Mouse (Mus musculus): ENCODE data around the gene Ppm1h. TPM values are rescaled to one million over a fixed set of nuclear protein-coding genes. Genes with fewer than 3 reads are reported as not detected.

Gene Ppm1h
- polyA plus RNA-seq, 1 experiment, result 0.13 TPM

DNA sequence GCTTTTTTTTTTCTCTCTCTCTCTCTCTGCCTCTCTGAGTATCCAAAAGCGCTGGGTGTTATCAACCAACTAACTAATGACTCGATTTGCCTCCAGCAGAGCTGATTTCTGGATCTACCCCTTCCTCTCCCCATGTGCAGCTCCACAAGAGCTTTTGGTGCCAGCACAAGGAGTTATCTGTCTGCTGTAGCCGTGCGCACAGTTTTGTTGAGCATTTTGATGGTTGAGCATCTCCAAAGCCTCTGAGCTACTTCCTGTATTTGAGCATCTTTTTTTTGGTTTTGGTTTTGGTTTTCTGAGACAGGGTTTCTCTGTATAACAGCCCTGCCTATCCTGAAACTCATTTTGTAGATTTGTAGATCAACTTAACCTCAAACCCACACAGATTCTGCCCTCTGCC, 60.5 kb downstream of the Ppm1h start:
- H3K36me3 ChIP-seq (ENCODE audit: control insufficient read depth, insufficient read depth), result no peaks in the 10 kb centered on the region
- no peak overlapping the region for H3ac ChIP-seq (ENCODE audit: control insufficient read depth, insufficient read length)
- no peak for TF ChIP-seq TCF3 (IDR thresholded peaks at IDR 0.05; ENCODE audit: insufficient read length, low read depth)
- TF ChIP-seq MYOG (IDR thresholded peaks at IDR 0.05; ENCODE audit: control insufficient read depth in 1 of 3, insufficient read depth in 1 of 3, insufficient read length in 2 of 3, low read depth in 2 of 3), result no peak
- TF ChIP-seq POLR2AphosphoS2 (IDR thresholded peaks at IDR 0.05; ENCODE audit: insufficient read length, low read depth), result no peak
- no peak for TF ChIP-seq POLR2A (IDR thresholded peaks at IDR 0.05; ENCODE audit: insufficient read length, low read depth)
- TF ChIP-seq E2F4 (IDR thresholded peaks at IDR 0.05; ENCODE audit: insufficient read depth), result no peak
- TF ChIP-seq MYOD1 (IDR thresholded peaks at IDR 0.05; ENCODE audit: control insufficient read depth in 1 of 3, insufficient read length in 2 of 3, low read depth in 2 of 3), result no peak
- no peak for TF ChIP-seq REST (IDR thresholded peaks at IDR 0.05; ENCODE audit: insufficient read depth, insufficient read length)
- TF ChIP-seq SRF (IDR thresholded peaks at IDR 0.05; ENCODE audit: control insufficient read depth, insufficient read length, low read depth), result no peak
- no peak for TF ChIP-seq MAX (IDR thresholded peaks at IDR 0.05; ENCODE audit: low read depth)
- TF ChIP-seq TCF12 (IDR thresholded peaks at IDR 0.05; ENCODE audit: insufficient read depth, poor library complexity, severe bottlenecking), result no peak
- TF ChIP-seq USF1 (IDR thresholded peaks at IDR 0.05; ENCODE audit: low read depth), result no peak
- no peak for TF ChIP-seq CEBPB (IDR thresholded peaks at IDR 0.05; ENCODE audit: insufficient read depth, poor library complexity, severe bottlenecking)
- H3K4me2 ChIP-seq (ENCODE audit: low read depth), result no peak overlapping the region
- H3K27me3 ChIP-seq (ENCODE audit: control insufficient read depth, insufficient read depth, insufficient read length), result no peaks in the 10 kb centered on the region
- H3K4me3 ChIP-seq, result no peak overlapping the region
- H3K79me2 ChIP-seq (ENCODE audit: control insufficient read depth, insufficient read depth), result no peaks in the 10 kb centered on the region

DNA sequence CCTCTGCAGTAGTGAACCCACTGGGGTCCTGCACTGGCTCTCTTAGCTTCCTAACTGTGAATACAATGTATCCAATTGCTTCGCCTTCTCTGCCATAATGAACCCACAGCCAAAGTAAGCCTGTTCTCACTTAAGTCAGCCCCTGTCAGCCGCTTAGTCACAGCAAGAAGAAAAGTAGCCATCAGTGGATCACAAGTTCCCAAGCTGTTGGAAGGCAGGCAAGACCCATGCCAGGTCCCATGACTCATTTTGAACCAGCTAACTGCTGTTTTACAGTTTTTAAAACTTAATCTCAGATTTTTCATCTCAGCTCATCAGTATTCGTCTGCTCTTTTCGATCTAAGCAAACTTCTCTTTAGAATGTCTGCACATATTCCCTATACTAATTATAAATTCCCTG, 61.6 kb downstream of the Ppm1h start:
- H3K4me3 ChIP-seq, result no peak overlapping the region
- no peak for TF ChIP-seq E2F4 (IDR thresholded peaks at IDR 0.05; ENCODE audit: insufficient read depth)
- no peak for TF ChIP-seq POLR2A (IDR thresholded peaks at IDR 0.05; ENCODE audit: insufficient read length, low read depth)
- TF ChIP-seq USF1 (IDR thresholded peaks at IDR 0.05; ENCODE audit: low read depth), result no peak
- no peak for TF ChIP-seq REST (IDR thresholded peaks at IDR 0.05; ENCODE audit: insufficient read depth, insufficient read length)
- no peak for TF ChIP-seq MYOD1 (IDR thresholded peaks at IDR 0.05; ENCODE audit: control insufficient read depth in 1 of 3, insufficient read length in 2 of 3, low read depth in 2 of 3)
- no peak for TF ChIP-seq POLR2AphosphoS2 (IDR thresholded peaks at IDR 0.05; ENCODE audit: insufficient read length, low read depth)
- TF ChIP-seq SRF (IDR thresholded peaks at IDR 0.05; ENCODE audit: control insufficient read depth, insufficient read length, low read depth), result no peak
- TF ChIP-seq TCF3 (IDR thresholded peaks at IDR 0.05; ENCODE audit: insufficient read length, low read depth), result no peak
- TF ChIP-seq CEBPB (IDR thresholded peaks at IDR 0.05; ENCODE audit: insufficient read depth, poor library complexity, severe bottlenecking), result no peak
- no peak for TF ChIP-seq MYOG (IDR thresholded peaks at IDR 0.05; ENCODE audit: control insufficient read depth in 1 of 3, insufficient read depth in 1 of 3, insufficient read length in 2 of 3, low read depth in 2 of 3)
- no peak for TF ChIP-seq MAX (IDR thresholded peaks at IDR 0.05; ENCODE audit: low read depth)
- no peak for TF ChIP-seq TCF12 (IDR thresholded peaks at IDR 0.05; ENCODE audit: insufficient read depth, poor library complexity, severe bottlenecking)
- H3K27me3 ChIP-seq (ENCODE audit: control insufficient read depth, insufficient read depth, insufficient read length), result no peaks in the 10 kb centered on the region
- no peaks in the 10 kb centered on the region for H3K36me3 ChIP-seq (ENCODE audit: control insufficient read depth, insufficient read depth)
- no peaks in the 10 kb centered on the region for H3K79me2 ChIP-seq (ENCODE audit: control insufficient read depth, insufficient read depth)
- no peak overlapping the region for H3ac ChIP-seq (ENCODE audit: control insufficient read depth, insufficient read length)
- no peak overlapping the region for H3K4me2 ChIP-seq (ENCODE audit: low read depth)

DNA sequence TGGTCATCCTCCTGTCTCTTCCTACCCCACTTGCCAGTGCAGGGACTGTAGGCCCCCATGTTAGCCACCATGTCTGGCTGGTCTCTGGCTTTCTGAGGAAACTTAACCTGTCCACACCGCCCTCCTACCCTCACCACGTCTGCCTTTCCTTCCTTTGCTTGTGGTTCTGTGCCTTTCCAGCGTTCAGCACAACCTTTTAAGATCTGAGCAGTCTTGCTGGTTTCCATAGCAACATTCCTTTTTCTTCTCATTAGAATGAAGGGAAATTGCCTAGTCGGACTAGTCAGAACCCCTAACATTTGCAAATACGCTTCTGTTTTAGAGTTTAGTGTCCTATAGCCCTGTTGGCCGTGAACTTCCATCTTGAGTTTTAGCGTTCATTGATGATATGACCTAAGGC, 62.6 kb downstream of the Ppm1h start:
- Histone ChIP-seq H3ac (ENCODE audit: control insufficient read depth, insufficient read length) (no peak overlapping the region), H3K4me2 (ENCODE audit: low read depth) (no peak overlapping the region), H3K36me3 (ENCODE audit: control insufficient read depth, insufficient read depth) (no peaks in the 10 kb centered on the region), H3K4me3 (no peak overlapping the region), H3K79me2 (ENCODE audit: control insufficient read depth, insufficient read depth) (no peaks in the 10 kb centered on the region), H3K27me3 (ENCODE audit: control insufficient read depth, insufficient read depth, insufficient read length) (no peaks in the 10 kb centered on the region)
- no peak for TF ChIP-seq MYOG (IDR thresholded peaks at IDR 0.05; ENCODE audit: control insufficient read depth in 1 of 3, insufficient read depth in 1 of 3, insufficient read length in 2 of 3, low read depth in 2 of 3)
- TF ChIP-seq POLR2A (IDR thresholded peaks at IDR 0.05; ENCODE audit: insufficient read length, low read depth), result no peak
- TF ChIP-seq TCF3 (IDR thresholded peaks at IDR 0.05; ENCODE audit: insufficient read length, low read depth), result no peak
- no peak for TF ChIP-seq USF1 (IDR thresholded peaks at IDR 0.05; ENCODE audit: low read depth)
- TF ChIP-seq E2F4 (IDR thresholded peaks at IDR 0.05; ENCODE audit: insufficient read depth), result no peak
- TF ChIP-seq REST (IDR thresholded peaks at IDR 0.05; ENCODE audit: insufficient read depth, insufficient read length), result no peak
- no peak for TF ChIP-seq CEBPB (IDR thresholded peaks at IDR 0.05; ENCODE audit: insufficient read depth, poor library complexity, severe bottlenecking)
- no peak for TF ChIP-seq MYOD1 (IDR thresholded peaks at IDR 0.05; ENCODE audit: control insufficient read depth in 1 of 3, insufficient read length in 2 of 3, low read depth in 2 of 3)
- no peak for TF ChIP-seq MAX (IDR thresholded peaks at IDR 0.05; ENCODE audit: low read depth)
- TF ChIP-seq TCF12 (IDR thresholded peaks at IDR 0.05; ENCODE audit: insufficient read depth, poor library complexity, severe bottlenecking), result no peak
- TF ChIP-seq POLR2AphosphoS2 (IDR thresholded peaks at IDR 0.05; ENCODE audit: insufficient read length, low read depth), result no peak
- TF ChIP-seq SRF (IDR thresholded peaks at IDR 0.05; ENCODE audit: control insufficient read depth, insufficient read length, low read depth), result no peak

DNA sequence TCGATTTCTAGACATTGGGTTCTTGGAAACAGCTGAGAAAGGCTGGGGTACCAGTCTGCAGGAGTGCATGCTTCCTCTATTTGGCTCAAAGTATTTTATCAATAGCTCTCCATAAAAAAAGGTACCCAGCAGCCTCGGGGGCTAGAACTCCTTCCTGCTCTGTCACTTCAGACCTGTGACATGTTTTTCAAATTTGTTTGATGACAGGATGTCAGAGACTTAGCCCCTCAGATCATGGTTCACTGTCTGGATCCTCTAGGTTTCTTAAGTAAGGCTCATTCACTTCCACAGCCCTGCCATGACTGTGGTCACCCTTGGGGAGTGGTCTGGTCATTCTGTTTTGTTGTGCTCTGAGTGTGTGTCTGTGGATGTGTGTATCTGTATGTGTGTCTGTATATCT, 63.6 kb downstream of the Ppm1h start:
- no peak overlapping the region for H3ac ChIP-seq (ENCODE audit: control insufficient read depth, insufficient read length)
- TF ChIP-seq MYOD1 (IDR thresholded peaks at IDR 0.05; ENCODE audit: control insufficient read depth in 1 of 3, insufficient read length in 2 of 3, low read depth in 2 of 3) (no peak), POLR2A (IDR thresholded peaks at IDR 0.05; ENCODE audit: insufficient read length, low read depth) (no peak), MAX (IDR thresholded peaks at IDR 0.05; ENCODE audit: low read depth) (no peak), REST (IDR thresholded peaks at IDR 0.05; ENCODE audit: insufficient read depth, insufficient read length) (no peak), E2F4 (IDR thresholded peaks at IDR 0.05; ENCODE audit: insufficient read depth) (no peak), TCF3 (IDR thresholded peaks at IDR 0.05; ENCODE audit: insufficient read length, low read depth) (no peak), TCF12 (IDR thresholded peaks at IDR 0.05; ENCODE audit: insufficient read depth, poor library complexity, severe bottlenecking) (no peak), POLR2AphosphoS2 (IDR thresholded peaks at IDR 0.05; ENCODE audit: insufficient read length, low read depth) (no peak), SRF (IDR thresholded peaks at IDR 0.05; ENCODE audit: control insufficient read depth, insufficient read length, low read depth) (no peak), USF1 (IDR thresholded peaks at IDR 0.05; ENCODE audit: low read depth) (no peak), MYOG (IDR thresholded peaks at IDR 0.05; ENCODE audit: control insufficient read depth in 1 of 3, insufficient read depth in 1 of 3, insufficient read length in 2 of 3, low read depth in 2 of 3) (no peak), CEBPB (IDR thresholded peaks at IDR 0.05; ENCODE audit: insufficient read depth, poor library complexity, severe bottlenecking) (no peak)
- no peaks in the 10 kb centered on the region for H3K79me2 ChIP-seq (ENCODE audit: control insufficient read depth, insufficient read depth)
- H3K27me3 ChIP-seq (ENCODE audit: control insufficient read depth, insufficient read depth, insufficient read length), result no peaks in the 10 kb centered on the region
- no peak overlapping the region for H3K4me3 ChIP-seq
- H3K36me3 ChIP-seq (ENCODE audit: control insufficient read depth, insufficient read depth), result no peaks in the 10 kb centered on the region
- no peak overlapping the region for H3K4me2 ChIP-seq (ENCODE audit: low read depth)

All from myocyte (in vitro differentiated cells).